Mouse (Mus musculus): ENCODE data around the gene App. TPM values are rescaled to one million over a fixed set of nuclear protein-coding genes. Genes with fewer than 3 reads are reported as not detected.

The App gene
- total RNA-seq, 1 experiment from 2014 or later, result 130 TPM

GRCm38 (mm10) chr16:85056212-85056611, 117.4 kb downstream of the App start:
- no peak for ATAC-seq (ENCODE audit: extremely low read depth, insufficient number of reproducible peaks, low FRiP score, poor library complexity, severe bottlenecking)

GRCm38 (mm10) chr16:85053996-85054395, 119.6 kb downstream of the App start:
- ATAC-seq (ENCODE audit: extremely low read depth, insufficient number of reproducible peaks, low FRiP score, poor library complexity, severe bottlenecking), result no peak

- ATAC-seq (ENCODE audit: extremely low read depth, insufficient number of reproducible peaks, low FRiP score, poor library complexity, severe bottlenecking), result no peak
Observed at GRCm38 (mm10) chr16:85047310-85047709, 126.3 kb downstream of the App start.

- ATAC-seq (ENCODE audit: extremely low read depth, insufficient number of reproducible peaks, low FRiP score, poor library complexity, severe bottlenecking), result no peak
Observed at GRCm38 (mm10) chr16:85041153-85041959, 132.2 kb downstream of the App start.

- ATAC-seq (ENCODE audit: extremely low read depth, insufficient number of reproducible peaks, low FRiP score, poor library complexity, severe bottlenecking), result no peak
Observed at GRCm38 (mm10) chr16:85038731-85039130, 134.8 kb downstream of the App start.

DNA sequence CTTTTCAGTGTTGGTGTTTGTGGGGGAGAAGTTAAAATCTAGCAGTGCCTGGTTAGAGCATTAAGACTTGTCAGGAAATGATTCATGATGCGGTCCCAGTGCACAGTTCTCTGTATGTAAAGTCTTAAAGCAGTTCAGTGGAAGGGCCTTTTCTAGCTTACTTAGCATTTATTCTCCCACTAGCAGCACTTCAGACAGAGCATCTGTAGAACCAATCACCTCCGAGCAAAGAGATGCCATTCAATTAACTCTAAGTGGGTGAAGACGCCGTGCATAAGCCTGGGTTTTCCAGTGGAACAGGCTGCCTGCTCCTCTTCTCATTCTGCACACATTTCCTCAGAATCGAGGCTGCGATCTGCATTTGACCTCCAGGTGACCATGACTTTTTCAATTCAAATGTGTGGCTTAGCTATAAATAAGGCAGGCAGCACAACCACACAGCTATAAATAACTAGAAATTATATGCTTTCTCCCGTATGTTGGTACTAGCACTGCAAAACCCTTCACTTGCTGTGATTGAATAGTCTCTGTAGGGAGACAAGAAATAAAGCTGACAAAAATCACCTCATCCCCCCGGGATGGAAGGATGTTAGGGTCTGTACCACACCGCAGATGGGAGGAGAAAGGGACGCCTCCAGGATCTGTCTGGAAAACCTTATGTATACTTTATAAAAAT, 135.5 kb downstream of the App start:
- ATAC-seq (ENCODE audit: extremely low read depth, insufficient number of reproducible peaks, low FRiP score, poor library complexity, severe bottlenecking), result no peak

DNA sequence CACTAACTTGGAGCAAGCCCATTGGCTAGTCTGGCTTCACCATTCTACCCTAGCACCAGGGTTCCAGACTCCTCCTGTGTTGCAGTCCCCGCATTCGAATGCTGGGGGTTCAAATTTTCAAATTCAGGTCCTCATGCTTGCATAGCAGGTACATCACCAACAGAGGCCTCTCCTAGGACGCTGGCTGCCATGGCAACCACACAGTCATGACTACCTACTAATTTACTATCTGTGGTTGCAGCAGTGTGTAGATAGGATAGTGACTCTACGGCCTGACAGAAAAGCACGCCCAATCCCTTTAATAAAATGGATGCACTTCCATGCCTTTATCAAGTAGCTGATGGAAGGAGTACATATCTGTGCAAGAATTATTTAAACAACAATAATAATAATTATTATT, 137.8 kb downstream of the App start:
- no peak for ATAC-seq (ENCODE audit: extremely low read depth, insufficient number of reproducible peaks, low FRiP score, poor library complexity, severe bottlenecking)

DNA sequence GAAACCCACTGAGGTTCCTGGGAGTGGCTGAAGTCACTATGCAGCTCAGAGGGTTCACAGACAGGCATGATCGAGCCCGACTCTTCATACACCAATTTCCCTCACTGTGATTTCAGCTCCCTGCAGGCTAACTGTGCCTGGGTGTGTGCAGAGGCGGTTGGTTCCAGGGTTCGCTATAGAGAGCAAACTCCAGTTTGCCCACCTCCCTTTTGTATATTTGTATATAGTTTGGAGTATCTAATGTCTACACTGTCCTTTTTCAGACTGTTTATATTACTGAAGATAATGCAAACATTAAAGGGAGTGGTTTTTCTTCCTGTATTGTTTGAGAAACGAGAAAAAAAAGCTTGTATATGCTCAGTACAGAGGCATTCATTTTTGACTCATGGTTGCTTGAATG, 139.8 kb downstream of the App start:
- ATAC-seq (ENCODE audit: extremely low read depth, insufficient number of reproducible peaks, low FRiP score, poor library complexity, severe bottlenecking), result no peak

DNA sequence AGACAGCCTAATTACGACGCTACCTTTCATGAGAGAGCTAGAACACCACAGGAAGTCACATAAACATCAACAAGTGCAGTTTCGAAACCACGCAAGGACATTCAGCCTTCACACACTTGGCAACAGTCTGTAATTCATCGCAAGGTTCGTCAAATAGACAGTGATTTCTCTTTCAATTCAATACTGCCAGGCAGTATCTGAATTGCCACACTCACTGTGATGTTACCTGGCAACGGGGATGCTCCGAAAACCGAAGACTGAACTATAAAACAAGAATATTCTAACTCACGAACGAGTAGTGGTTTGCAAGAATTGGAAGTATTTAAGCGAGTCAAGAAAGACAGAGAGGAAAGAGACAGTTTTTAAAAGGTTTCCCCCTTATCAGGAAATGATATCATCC, 142.8 kb downstream of the App start:
- no peak for ATAC-seq (ENCODE audit: extremely low read depth, insufficient number of reproducible peaks, low FRiP score, poor library complexity, severe bottlenecking)

- ATAC-seq (ENCODE audit: extremely low read depth, insufficient number of reproducible peaks, low FRiP score, poor library complexity, severe bottlenecking), result no peak
Observed at GRCm38 (mm10) chr16:85028396-85028795, 145.2 kb downstream of the App start.

- no peak for ATAC-seq (ENCODE audit: extremely low read depth, insufficient number of reproducible peaks, low FRiP score, poor library complexity, severe bottlenecking)
Observed at GRCm38 (mm10) chr16:85024706-85025105, 148.9 kb downstream of the App start.

GRCm38 (mm10) chr16:85023106-85023505, 150.5 kb downstream of the App start:
- ATAC-seq (ENCODE audit: extremely low read depth, insufficient number of reproducible peaks, low FRiP score, poor library complexity, severe bottlenecking), result no peak

DNA sequence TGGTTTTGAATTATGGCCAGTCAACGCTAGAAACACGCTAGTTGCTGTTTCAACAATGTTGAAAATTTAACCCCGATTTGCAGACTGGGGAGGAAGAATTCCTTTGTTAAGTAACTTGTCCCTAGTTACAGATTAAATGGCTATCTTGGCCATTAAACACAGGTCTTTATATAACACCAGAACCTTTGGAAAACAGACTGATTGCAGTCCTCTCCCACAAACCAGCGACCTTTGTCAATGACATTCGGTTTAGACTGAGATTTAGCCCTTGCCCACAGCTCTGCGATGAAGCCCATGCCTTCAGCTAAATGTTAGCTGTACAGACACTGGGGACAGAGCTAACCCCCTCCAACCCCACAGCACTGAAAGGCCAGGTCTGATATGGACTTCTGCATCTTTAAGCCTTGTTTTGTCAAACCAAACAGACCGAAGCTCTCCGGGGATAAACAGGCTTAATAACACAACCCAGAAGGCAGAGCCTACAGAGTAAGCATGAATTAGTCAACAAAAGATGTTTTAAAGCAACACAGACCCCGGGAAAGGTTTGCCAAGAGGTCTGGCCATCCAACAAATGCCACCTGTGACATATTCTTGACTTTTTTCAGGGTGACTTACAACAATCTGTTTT, 152.8 kb downstream of the App start:
- ATAC-seq (ENCODE audit: extremely low read depth, insufficient number of reproducible peaks, low FRiP score, poor library complexity, severe bottlenecking), result no peak

- ATAC-seq (ENCODE audit: extremely low read depth, insufficient number of reproducible peaks, low FRiP score, poor library complexity, severe bottlenecking), result no peak
Observed at GRCm38 (mm10) chr16:85019273-85019672, 154.3 kb downstream of the App start.

DNA sequence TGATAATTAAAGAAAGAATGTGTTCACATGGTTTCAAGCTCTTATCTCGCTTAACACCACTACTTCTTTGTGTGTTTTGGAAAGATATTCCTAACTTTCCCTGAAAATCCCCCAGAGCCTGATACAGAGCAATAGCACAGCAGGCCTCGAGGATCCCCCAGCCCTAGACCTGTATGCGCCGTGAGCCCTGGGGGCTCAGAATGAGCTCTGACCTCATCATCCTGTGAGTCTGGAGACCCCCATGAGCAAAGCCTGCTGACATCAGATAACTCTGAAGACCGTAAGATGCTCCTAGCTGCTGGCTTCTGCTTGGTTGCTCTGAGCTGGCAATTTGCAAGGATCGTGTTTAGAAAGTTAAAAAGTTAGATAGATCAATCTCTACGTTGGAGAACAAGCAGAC, 155.7 kb downstream of the App start:
- ATAC-seq (ENCODE audit: extremely low read depth, insufficient number of reproducible peaks, low FRiP score, poor library complexity, severe bottlenecking), result no peak

- ATAC-seq (ENCODE audit: extremely low read depth, insufficient number of reproducible peaks, low FRiP score, poor library complexity, severe bottlenecking), result no peak
Observed at GRCm38 (mm10) chr16:85012695-85013094, 160.9 kb downstream of the App start.

GRCm38 (mm10) chr16:85012172-85012571, 161.4 kb downstream of the App start:
- ATAC-seq (ENCODE audit: extremely low read depth, insufficient number of reproducible peaks, low FRiP score, poor library complexity, severe bottlenecking), result no peak

DNA sequence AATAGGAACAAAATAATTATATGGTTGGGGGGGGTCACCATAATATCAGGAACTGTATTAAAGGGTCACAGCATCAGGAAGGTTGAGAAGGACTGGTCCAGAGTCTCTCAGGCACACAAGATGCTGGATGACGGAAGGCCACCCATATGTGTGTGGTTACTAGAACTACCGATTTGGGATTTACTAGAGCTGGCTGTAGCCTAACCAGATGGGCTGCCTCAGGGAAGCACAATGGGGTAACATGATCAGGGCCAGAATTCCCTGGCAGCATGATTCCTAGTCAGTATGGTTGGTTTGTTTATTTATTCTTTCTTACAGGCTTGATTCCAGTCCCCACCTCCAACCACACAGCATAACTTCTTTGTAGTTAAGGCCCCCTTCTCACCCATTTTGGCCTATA, 162.9 kb downstream of the App start:
- no peak for ATAC-seq (ENCODE audit: extremely low read depth, insufficient number of reproducible peaks, low FRiP score, poor library complexity, severe bottlenecking)

DNA sequence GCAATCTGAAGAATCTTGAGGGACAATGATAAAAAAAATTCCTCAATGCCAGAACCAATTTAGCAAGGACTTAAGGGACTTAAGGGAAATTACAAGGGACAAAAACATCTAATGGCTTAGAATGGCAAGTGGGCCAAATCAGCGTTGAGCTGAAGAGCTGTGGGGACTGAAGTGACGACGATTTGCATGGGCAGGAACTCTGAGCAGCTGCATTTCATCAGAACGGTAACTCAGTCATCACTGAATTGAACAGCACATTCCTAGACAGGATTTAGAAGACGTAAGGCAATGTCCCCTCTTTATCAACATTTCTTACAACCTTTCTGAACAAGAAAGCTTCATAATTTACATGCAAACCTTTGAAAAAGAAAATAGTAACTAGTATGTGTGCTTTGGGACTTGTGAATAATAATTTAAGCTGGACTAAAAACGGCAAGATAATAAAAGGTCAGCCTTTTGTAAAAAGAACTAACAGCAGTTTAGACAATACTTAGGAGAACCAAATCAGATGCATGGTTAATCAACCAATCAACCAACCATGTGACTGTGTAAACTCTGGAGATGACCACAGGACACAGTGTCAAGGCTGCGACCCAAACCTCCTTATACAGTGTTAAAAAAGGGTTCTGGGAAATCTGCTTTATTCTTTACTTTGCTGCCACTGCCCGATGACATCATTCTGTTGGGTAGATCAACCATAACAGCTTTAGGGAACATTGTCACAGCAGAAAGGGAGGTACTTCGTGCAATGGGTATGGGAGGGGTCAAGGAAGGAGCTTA, 164.5 kb downstream of the App start:
- no peak for ATAC-seq (ENCODE audit: extremely low read depth, insufficient number of reproducible peaks, low FRiP score, poor library complexity, severe bottlenecking)
